Comparison of ENCODE assay signal across 9 mouse cellular contexts in the genomic region with DNA sequence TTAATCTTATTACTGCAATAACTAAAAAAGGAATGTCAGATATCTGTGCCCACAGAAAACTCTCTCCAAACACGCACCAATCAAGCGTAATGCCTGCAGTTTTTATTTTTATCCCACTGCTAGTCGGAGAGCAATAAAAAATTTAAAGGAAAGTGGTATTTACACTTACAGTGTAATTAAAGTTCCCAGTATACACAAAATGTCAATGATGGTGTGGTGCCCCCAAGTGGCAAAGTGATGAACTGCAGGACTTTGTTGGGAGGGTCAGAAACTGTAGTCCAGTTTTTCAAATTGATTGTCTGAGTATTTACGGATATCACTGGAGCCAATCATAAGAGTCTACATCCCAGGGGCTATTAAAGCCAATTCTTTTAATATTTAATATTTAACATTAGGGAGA. TPM values are rescaled to one million over a fixed set of nuclear protein-coding genes. Genes with fewer than 3 reads are reported as not detected.
DNase-seq lines count a peak whose midpoint lies in the region; ATAC-seq and TF ChIP-seq lines count a peak whose summit lies in the region.
"Had no signal": no experiment of that assay in that cellular context is flagged by ENCODE, and none has a peak within 500 bp of the region (broad histone marks: within the 10 kb centered on the region; RNA-seq: fewer than 3 reads in every experiment).

No protein-coding gene starts in this region.

- H3K4me1 ChIP-seq in midbrain, postnatal 0 days (ENCODE audit: insufficient read depth, low read length): no peaks in the 10 kb centered on the region
- H3K4me1 ChIP-seq in stomach, postnatal 0 days (replicated peaks; ENCODE audit: control insufficient read depth, insufficient read depth): no peaks in the 10 kb centered on the region

- intact Hi-C loops in heart, postnatal 25 days (cut with DNase I): loop anchor here (2.0 to 10.0 kb wide), 3 partner anchors 814 to 1114 kb away; no protein-coding TSS in a partner anchor
- intact Hi-C loops in gastrocnemius, postnatal 36 days (cut with DNase I): loop anchor here (5.0 kb wide), 1 partner anchor 817 kb away; no protein-coding TSS in a partner anchor

- no peaks in the 10 kb centered on the region for H3K27me3 ChIP-seq in midbrain, postnatal 0 days (ENCODE audit: insufficient read depth, low read length)
- no peaks in the 10 kb centered on the region for H3K27me3 ChIP-seq in stomach, postnatal 0 days (ENCODE audit: control insufficient read depth, insufficient read depth, low read length)

- no peak for TF ChIP-seq EP300 in stomach, postnatal 0 days (optimal IDR thresholded peaks at IDR 0.05)

- H3K27ac ChIP-seq in midbrain, postnatal 0 days (ENCODE audit: low read depth, low read length): no peak overlapping the region
- no peak overlapping the region for H3K27ac ChIP-seq in stomach, postnatal 0 days (replicated peaks)
- H3K27ac ChIP-seq: liver, embryonic 15.5 days had no signal

- no peak for ATAC-seq in midbrain, postnatal 0 days (ENCODE audit: low FRiP score)
- ATAC-seq in stomach, postnatal 0 days (ENCODE audit: low FRiP score, low TSS enrichment): no peak

- TF ChIP-seq CTCF in midbrain, postnatal 0 days (IDR thresholded peaks at IDR 0.05): peak; percentile 96
- TF ChIP-seq CTCF in stomach, postnatal 0 days (IDR thresholded peaks at IDR 0.05; ENCODE audit: low read depth): peak; percentile 93

- DNase-seq in heart, adult 11 months: peak; percentile 90
- no peak for DNase-seq in heart, postnatal 25 days (ENCODE audit: low spot score)
- peak; percentile 63 for DNase-seq in R1 (ENCODE audit: low read depth, low spot score)
- peak; percentile 74 to 78 for DNase-seq in cerebellum, postnatal 4 days (ENCODE audit: low spot score in 2 of 2)
- DNase-seq in gastrocnemius, postnatal 36 days: peak; percentile 41 to 51
- peak; percentile 33 for DNase-seq in left cerebral cortex, adult 11 months (ENCODE audit: low spot score)
- peak; percentile 63 for DNase-seq in midbrain, postnatal 0 days (ENCODE audit: low spot score)
- peak; percentile 73 for DNase-seq in stomach, postnatal 0 days (ENCODE audit: low spot score)

- H3K36me3 ChIP-seq in midbrain, postnatal 0 days (ENCODE audit: insufficient read depth, low read length): no peaks in the 10 kb centered on the region
- no peaks in the 10 kb centered on the region for H3K36me3 ChIP-seq in stomach, postnatal 0 days (ENCODE audit: control insufficient read depth, insufficient read depth, low read length)
- H3K36me3 ChIP-seq: liver, embryonic 15.5 days had no signal

- no peaks in the 10 kb centered on the region for H3K9me3 ChIP-seq in midbrain, postnatal 0 days (ENCODE audit: low read length)
- H3K9me3 ChIP-seq in stomach, postnatal 0 days (ENCODE audit: control insufficient read depth, low read length): no peaks in the 10 kb centered on the region
- H3K9me3 ChIP-seq: liver, embryonic 15.5 days had no signal

- H3K9ac ChIP-seq in midbrain, postnatal 0 days (replicated peaks; ENCODE audit: low read length, poor library complexity, severe bottlenecking): no peak overlapping the region
- no peak overlapping the region for H3K9ac ChIP-seq in stomach, postnatal 0 days (ENCODE audit: low read length)
- H3K9ac ChIP-seq: liver, embryonic 15.5 days had no signal

- no peak overlapping the region for H3K4me3 ChIP-seq in midbrain, postnatal 0 days (ENCODE audit: low read depth, low read length)
- H3K4me3 ChIP-seq in stomach, postnatal 0 days (ENCODE audit: low read depth, low read length): no peak overlapping the region
- H3K4me3 ChIP-seq: liver, embryonic 15.5 days had no signal

- 10% methylated on average over 4 of the region's 4 CpGs for WGBS in midbrain, postnatal 0 days
- WGBS in stomach, postnatal 0 days: 14% methylated on average over 4 of the region's 4 CpGs

- H3K4me2 ChIP-seq in midbrain, postnatal 0 days (ENCODE audit: low read depth, low read length, poor library complexity, severe bottlenecking): no peak overlapping the region
- no peak overlapping the region for H3K4me2 ChIP-seq in stomach, postnatal 0 days (replicated peaks; ENCODE audit: low read depth)
- H3K4me2 ChIP-seq: liver, embryonic 15.5 days had no signal

RNA-seq across cellular contexts. Expression of gene Aste1, which starts 5.9 kb away (rescaled TPM):
- 1 to 10 TPM; 5.8 to 6.4 TPM for total RNA-seq in heart, postnatal 25 days (2021)
- 1 to 10 TPM; 1.7 to 1.8 TPM for total RNA-seq in gastrocnemius, postnatal 36 days (2021)
- 7.3 and 9.4 TPM in 2 replicates for total RNA-seq in midbrain, postnatal 0 days (2014; rRNA removed)
- 8.5 and 9.9 TPM in 2 replicates for polyA plus RNA-seq in midbrain, postnatal 0 days (2015; fragmentation: Nextera tagmentation; extraction: Ambion mirVana)
- 7.3 and 8.1 TPM in 2 replicates for polyA plus RNA-seq in stomach, postnatal 0 days (2015; fragmentation: Nextera tagmentation; extraction: Ambion mirVana)

RNA-seq across cellular contexts. Expression of gene Nek11, which starts 6.0 kb away (rescaled TPM):
- not detected for total RNA-seq in heart, postnatal 25 days (2021)
- not detected for total RNA-seq in gastrocnemius, postnatal 36 days (2021)
- total RNA-seq in midbrain, postnatal 0 days (2014; rRNA removed): 1.4 and 3.1 TPM in 2 replicates
- polyA plus RNA-seq in midbrain, postnatal 0 days (2015; fragmentation: Nextera tagmentation; extraction: Ambion mirVana): 2.7 and 3.6 TPM in 2 replicates
- 0.18 and 0.29 TPM in 2 replicates for polyA plus RNA-seq in stomach, postnatal 0 days (2015; fragmentation: Nextera tagmentation; extraction: Ambion mirVana)
